Mouse (Mus musculus) megakaryocyte, adult 5-6 weeks (primary cell): ENCODE data around the gene Ralgapb. TPM values are rescaled to one million over a fixed set of nuclear protein-coding genes. Genes with fewer than 3 reads are reported as not detected.

Experiments used
- ATAC-seq: 2 replicates; pipeline ENCODE4 v1.8.0; 2016; ENCODE audit warnings: mild to moderate bottlenecking, inconsistent platforms; ENCODE audit not compliant: poor library complexity, severe bottlenecking
- total RNA-seq, 2 experiments: library from RNA; stranded (forward) in 1 of 2; stranded (reverse) in 1 of 2; fragments of 153-499, 151-499 nt in 1 of 2; fragments of 221-1000, 200-1000 nt in 1 of 2; gene quantifications; 2 replicates each; pipeline versions ENCODE4 v1.2.3 to v1.2.4; 2015 to 2017

Ralgapb gene
- total RNA-seq (2015), result 45.3 and 45.4 TPM in 2 replicates
- 29.7 and 32.2 TPM in 2 replicates for total RNA-seq (2017)

GRCm38 (mm10) chr2:158409595-158410021, at the start of gene Ralgapb:
Ralgapb (plus strand) TSS chr2:158409848.
- ATAC-seq, result peak; percentile 94

GRCm38 (mm10) chr2:158360873-158361677, 48.6 kb upstream of the Ralgapb start:
- ATAC-seq, result peak; percentile 95

- peak; percentile 53 for ATAC-seq
These were observed 47.8 kb upstream of the Ralgapb start for GRCm38 (mm10) chr2:158361678-158362320.

DNA sequence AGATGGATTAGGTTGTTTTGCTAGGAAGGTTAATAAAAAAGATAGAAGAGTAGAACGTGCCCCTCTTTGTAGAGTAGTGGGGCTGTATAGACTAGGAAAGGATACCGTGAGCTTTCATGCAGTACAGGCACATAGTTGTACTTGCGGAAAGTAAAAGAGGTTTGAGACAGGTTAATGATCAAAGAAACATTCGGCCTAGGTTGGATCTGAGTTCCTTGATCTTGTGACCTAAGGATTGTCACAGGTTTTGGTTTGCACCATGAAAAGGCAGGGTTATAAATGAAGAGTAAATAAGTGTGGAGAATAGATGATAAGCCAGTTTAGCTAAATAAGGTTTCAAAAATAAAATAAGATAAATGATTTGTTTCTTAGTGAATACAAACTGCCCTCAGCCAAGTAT, 45.5 kb upstream of the Ralgapb start:
- no peak for ATAC-seq

DNA sequence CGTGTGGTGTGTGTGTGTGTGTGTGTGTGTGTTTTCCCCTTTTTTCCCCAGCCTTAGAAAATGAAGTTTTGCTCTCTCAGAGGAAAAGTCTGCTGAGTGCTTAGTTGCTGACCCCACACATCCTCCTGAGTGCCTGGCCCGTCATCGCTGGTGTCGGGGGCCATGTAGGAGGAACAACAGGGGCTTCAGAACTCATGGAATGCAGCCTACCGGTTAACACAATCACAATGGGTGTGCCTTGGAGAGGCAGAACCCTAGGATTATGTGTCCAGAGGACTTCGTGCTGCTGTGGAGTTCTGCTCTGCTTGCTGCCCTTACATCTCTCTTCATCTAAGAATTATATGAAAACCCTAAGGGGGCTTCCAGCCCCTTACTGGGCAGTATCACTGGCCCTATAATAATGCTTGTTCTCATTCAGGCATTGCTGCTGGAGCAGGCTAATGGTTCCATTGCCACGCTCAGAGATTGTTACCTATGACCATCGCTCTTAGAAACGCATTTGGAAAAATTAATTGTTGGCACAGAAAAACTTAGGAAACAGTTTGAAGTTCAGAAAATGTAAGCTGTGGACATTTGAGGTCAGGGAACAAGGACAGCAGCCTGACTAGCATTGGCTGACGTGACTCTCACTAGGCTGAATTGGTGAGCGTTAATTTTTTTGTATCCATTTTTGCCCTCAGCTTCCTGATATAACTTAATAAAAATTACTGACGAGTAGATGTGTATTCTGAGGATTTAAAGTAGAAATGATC, 44.4 kb upstream of the Ralgapb start:
- ATAC-seq, result no peak

- ATAC-seq, result no peak
These were observed 42.0 kb upstream of the Ralgapb start for GRCm38 (mm10) chr2:158367654-158368053.

DNA sequence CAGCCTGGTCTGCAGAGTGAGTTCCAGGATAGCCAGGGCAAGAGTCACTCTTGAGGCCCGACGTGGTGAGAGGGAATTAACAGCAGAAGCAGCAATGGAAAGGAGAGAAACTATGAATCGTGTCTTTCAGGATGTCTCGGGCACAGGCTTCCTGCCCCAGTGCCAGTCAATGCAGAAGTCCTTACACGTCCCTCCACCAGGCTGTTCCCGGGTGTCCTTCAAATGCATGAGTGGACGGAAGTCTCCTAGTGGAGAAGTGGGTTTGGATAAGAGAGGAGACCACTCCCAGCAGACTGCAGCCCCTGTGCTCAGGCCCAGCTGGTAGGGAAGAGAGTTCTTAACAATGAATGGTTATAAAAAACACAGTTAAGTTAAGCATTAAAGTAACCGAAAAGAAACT, 41.3 kb upstream of the Ralgapb start:
- ATAC-seq, result no peak

DNA sequence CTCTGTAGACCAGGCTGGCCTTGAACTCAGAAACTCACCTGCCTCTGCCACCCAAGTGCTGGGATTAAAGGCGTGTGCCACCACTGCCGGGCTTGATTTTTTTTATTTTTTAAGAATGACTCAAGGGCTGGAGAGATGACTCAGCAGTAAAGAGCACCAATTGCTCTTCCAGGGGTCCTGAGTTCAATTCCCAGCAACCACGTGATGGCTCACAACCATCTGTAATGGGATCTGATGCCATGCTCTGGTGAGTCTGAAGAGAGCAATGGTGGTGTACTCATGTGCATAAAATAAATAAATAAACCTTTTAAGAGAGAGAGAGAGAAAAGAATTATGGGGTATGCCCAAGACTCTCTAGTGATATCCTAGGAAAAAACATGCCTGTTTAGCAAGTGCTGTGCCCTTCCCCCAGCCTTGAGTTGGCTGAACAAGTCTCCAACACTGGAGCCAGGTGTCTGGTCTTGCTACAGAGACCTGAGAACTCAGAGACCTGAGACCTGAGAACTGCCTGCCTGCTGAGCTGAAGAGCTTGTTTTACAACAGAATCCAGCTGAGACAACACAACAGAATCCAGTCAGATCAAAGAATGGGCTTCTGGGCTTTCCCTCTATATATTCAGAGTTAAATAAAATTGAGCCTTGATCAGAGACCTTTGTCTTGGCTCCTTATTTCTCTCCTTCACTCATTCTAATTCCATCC, 40.0 kb upstream of the Ralgapb start:
- no peak for ATAC-seq

GRCm38 (mm10) chr2:158370173-158370550, 39.5 kb upstream of the Ralgapb start:
- ATAC-seq, result no peak

DNA sequence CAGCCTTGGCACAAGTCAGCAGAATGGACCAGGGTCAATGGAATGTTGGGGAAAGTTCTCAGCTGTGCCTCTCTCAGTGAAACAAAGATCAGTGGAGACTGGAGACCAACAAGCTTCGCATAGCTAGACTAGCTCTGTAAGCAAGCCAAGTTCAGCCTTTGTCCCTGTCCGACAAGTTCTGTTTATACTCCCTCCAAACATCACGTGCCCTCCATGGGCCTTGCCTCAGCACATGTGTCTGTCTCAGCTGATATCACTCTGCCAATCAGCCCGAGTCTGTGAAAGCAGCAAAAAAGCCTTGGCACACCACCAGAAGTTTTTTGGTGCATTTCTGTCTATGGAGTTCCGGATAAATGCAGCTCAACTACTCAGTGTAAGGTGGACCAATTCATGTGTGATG, 36.6 kb upstream of the Ralgapb start:
- no peak for ATAC-seq

DNA sequence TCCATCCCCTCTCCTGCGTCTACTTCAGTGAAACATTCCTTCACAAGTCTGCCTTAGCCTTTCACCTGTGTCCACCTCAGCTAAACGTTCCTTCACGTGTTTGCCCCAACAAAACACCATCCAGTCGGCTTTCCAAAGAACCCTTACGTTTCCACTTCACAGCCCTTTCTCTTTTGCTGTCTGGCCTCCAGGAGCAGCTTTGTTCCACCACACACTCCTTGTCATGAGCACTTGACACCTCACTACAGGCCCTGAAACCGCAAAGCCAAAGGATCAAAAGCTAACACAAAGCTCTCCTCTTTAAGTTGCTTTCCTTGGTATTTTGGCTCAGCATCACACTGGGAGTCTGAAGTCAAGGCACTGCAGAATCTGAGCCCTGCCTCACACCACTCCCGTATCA, 36.1 kb upstream of the Ralgapb start:
- no peak for ATAC-seq

DNA sequence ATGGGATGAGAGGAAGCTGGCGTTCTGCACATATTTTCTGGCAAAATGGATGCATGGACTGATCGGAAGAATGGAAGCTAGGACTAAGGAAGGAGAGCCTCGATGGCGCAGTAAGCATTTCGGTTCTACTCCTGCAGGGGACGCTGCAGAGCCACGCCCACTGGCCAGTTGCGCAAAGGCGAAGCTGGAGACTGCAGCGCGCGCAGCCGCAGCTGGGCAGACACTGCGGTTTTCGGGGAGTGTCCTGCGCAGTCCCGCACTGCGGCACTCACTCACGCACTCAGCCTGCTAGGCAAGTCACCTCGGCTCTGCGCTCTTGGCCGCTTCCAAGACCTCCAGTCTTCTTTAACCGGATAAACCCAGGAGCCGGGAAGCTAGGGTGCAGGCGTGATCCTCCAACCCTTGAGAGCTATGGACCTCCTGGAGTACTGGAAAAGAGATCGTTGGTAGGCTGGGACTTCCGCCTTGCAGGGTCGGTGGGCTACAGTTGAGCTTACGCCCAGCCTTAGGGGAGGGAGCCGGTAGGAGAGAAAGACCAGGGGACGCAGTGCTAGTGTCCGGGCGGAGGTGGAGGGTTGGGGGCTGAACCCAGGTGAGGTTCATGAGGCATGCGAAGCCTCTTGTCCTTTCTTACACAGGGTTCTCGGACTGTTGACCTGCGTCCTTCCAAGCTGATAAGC, 34.1 kb upstream of the Ralgapb start, which contains the start of gene Snhg11:
Gene Snhg11 (plus strand): TSS at position 196 of the 680 bp plus-strand sequence.
- ATAC-seq, result peak; percentile 47

DNA sequence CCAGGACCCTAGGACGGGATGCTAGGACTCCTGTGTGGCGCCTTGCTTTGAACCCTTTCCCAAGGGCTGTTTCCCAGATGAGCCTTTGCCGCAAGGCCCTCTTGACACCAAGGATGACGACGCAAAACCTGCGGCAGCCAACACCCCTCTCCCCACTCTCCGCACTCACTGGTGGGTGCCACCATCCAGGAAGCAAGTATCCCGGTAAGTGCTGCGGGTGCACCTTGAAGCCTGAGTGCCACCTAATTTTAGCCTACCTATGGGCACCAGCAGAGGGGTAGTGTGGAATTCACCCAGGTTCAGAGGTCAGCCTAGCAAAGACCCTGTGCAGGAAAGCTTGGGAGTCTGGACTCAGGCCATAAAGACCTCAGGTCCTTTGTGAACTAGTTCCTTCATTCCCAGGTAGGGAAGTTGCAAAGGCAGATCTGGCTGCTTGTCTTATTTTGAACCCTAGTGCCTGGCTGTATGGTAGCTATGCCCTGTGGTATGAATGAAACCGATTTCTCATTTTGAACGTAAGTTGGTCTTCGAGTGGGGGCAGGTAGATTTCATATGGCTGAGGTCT, 33.4 kb upstream of the Ralgapb start:
- ATAC-seq, result no peak

DNA sequence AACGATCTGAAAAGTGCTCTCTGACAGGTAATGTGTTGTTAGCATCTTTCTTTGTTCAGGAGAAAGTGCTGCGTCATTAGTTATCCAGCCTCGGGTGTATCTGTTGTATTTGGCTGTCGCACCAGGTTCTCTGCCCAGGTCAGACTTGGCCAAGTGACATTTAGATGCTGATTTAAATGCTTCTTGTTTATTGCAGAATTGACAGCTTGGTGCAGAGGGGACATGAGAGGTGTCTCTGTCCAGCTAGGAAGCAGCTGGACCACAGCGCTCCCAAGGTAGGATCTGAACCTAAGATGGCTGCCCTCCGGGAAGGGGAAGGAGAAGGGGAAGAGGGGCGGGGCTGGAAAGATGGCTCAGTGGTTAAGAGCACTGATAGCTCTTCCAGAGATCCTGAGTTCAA, 32.9 kb upstream of the Ralgapb start:
- no peak for ATAC-seq

DNA sequence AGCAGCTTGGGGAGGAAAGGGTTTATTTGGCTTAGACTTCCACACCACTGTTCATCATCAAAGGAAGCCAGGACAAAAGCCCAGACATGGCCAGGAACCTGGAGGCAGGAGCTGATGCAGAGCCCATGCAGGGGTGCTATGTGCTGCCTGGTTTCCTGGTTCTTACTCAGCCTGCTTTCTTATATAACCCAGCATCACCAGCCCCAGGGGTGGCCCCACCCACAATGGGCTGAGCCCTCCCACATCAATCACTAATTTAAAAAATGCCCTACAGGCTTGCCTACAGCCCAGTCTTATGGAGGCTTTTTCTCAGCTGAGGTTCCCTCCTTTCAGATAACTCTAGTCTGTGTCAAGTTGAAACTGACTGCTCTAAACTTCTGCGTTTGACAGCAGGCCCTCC, 31.8 kb upstream of the Ralgapb start:
- no peak for ATAC-seq

- ATAC-seq, result peak; percentile 86
These were observed 30.1 kb upstream of the Ralgapb start for GRCm38 (mm10) chr2:158379354-158380078.

- no peak for ATAC-seq
These were observed 23.6 kb upstream of the Ralgapb start for GRCm38 (mm10) chr2:158386072-158386471.

- ATAC-seq, result no peak
These were observed 20.2 kb upstream of the Ralgapb start for GRCm38 (mm10) chr2:158389421-158389820.

DNA sequence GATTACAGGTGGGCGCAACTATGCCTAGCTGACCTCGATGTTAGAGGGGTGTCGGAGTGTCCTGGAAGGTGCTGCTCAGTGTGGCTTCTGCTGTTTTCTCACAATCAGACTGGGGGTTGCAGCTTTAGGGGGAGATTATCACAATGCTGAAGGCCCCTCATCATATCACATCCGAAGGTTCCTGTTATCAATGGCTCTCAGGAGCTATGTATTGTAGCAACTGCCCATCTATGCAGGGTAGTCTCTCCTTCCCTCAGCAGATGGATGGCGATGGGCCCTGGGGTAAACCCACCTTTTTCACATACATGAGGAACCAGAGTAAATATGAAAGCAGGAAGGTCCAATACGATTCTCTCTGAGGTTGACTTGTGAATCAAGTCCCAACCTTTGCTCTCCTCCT, 13.3 kb upstream of the Ralgapb start:
- no peak for ATAC-seq
